Mouse (Mus musculus) midbrain, embryonic 14.5 days (tissue): ENCODE measurements at regions not wholly inside any gene's neighbourhood (a gene's known extent, or its start where the extent isn't known, plus 50 kb on each side); places are given as distances from the start of the nearest gene placed in this dataset.
"Not testable (repeated sequence)": the region's sequence is repeated elsewhere in the genome, so short reads cannot be mapped to it uniquely, and the experiment has no call there.

ENCODE experiments used
- ATAC-seq: fragments of 200-750 bp; cut with Nextera tagmentation; 2 replicates; pipeline ENCODE4 v1.8.0; 2017; ENCODE audit warnings: moderate number of reproducible peaks, moderate library complexity; ENCODE audit not compliant: low FRiP score, low TSS enrichment
- DNase-seq: peaks from one replicate; pipeline ENCODE4 v3.0.0-alpha.2; 2015
- H3K27ac ChIP-seq: fragments of 300-500 bp; sonication (generic); replicated peaks from 2 replicates; pipeline ENCODE4 v1.5.1; 2014; ENCODE audit warnings: mild to moderate bottlenecking, low read depth, low read length, moderate library complexity
- H3K27me3 ChIP-seq: fragments of 300-500 bp; sonication (generic); 2 replicates; pipeline ENCODE4 v1.6.1; 2014; ENCODE audit warnings: low read length, control low read depth, mixed read lengths; ENCODE audit not compliant: control insufficient read depth, insufficient read depth
- H3K36me3 ChIP-seq: fragments of 300-500 bp; sonication (generic); 2 replicates; pipeline ENCODE4 v1.6.1; 2014; ENCODE audit warnings: low read length, control low read depth; ENCODE audit not compliant: control insufficient read depth, insufficient read depth
- H3K4me1 ChIP-seq: fragments of 300-500 bp; sonication (generic); 2 replicates; pipeline ENCODE4 v1.6.1; 2014; ENCODE audit warnings: mild to moderate bottlenecking, antibody characterized with exemption, low read length, control low read depth; ENCODE audit not compliant: control insufficient read depth, insufficient read depth
- H3K4me2 ChIP-seq: fragments of 300-500 bp; sonication (generic); 2 replicates; pipeline ENCODE4 v1.6.1; 2014; ENCODE audit warnings: mild to moderate bottlenecking, low read length, moderate library complexity
- H3K4me3 ChIP-seq: fragments of 300-500 bp; sonication (generic); replicated peaks from 2 replicates; pipeline ENCODE4 v1.5.1; 2014; ENCODE audit warnings: low read depth, low read length
- H3K9ac ChIP-seq: fragments of 300-500 bp; sonication (generic); replicated peaks from 2 replicates; pipeline ENCODE4 v1.6.1; 2014; ENCODE audit warnings: mild to moderate bottlenecking, low read length, moderate library complexity
- H3K9me3 ChIP-seq: fragments of 300-500 bp; sonication (generic); 2 replicates; pipeline ENCODE4 v1.6.1; 2016; ENCODE audit warnings: low read length, control low read depth, mixed read lengths; ENCODE audit not compliant: control insufficient read depth
- WGBS: fragments of 180-500 bp; shearing (Covaris S2); extraction: QIAGEN DNeasy Blood & Tissue Kit; methylation state at CpG from one replicate; pipeline ENCODE4 v1.1.7; 2014; 5-methylcytosine and 5-hydroxymethylcytosine counted together

GRCm38 (mm10) chr11:12540333-12540870, 75.6 kb upstream of the Cobl start:
- Histone ChIP-seq H3K4me2 (no peak overlapping the region), H3K4me1 (no peaks in the 10 kb centered on the region), H3K9me3 (no peaks in the 10 kb centered on the region), H3K9ac (no peak overlapping the region), H3K36me3 (no peaks in the 10 kb centered on the region), H3K27me3 (no peaks in the 10 kb centered on the region), H3K27ac (no peak overlapping the region), H3K4me3 (no peak overlapping the region)
- 37% methylated on average over 5 of the region's 5 CpGs for WGBS
- no peak; the same call in 1 of the 2 replicates for ATAC-seq
- peak; percentile 59 for DNase-seq

- DNase-seq = no peak
- Histone ChIP-seq H3K4me1 (0 out of 2 replicates have a peak, but pooled peaks cover 4% of the 10 kb centered on the region), H3K9me3 (no peaks in the 10 kb centered on the region), H3K4me2 (no peak overlapping the region), H3K27me3 (no peaks in the 10 kb centered on the region), H3K9ac (no peak overlapping the region), H3K36me3 (no peaks in the 10 kb centered on the region), H3K4me3 (no peak overlapping the region), H3K27ac (no peak overlapping the region)
- ATAC-seq = no peak
- WGBS = 39% methylated on average over 2 of the region's 2 CpGs
These were observed 70.3 kb upstream of the Cobl start for GRCm38 (mm10) chr11:12535063-12535462.

- Histone ChIP-seq H3K27ac (no peak overlapping the region), H3K4me3 (no peak overlapping the region), H3K9me3 (no peaks in the 10 kb centered on the region), H3K36me3 (no peaks in the 10 kb centered on the region), H3K4me2 (0 out of 2 replicates have a peak overlapping the region, but pooled peaks have one; percentile 9), H3K9ac (no peak overlapping the region), H3K27me3 (no peaks in the 10 kb centered on the region), H3K4me1 (0 out of 2 replicates have a peak, but pooled peaks cover 4% of the 10 kb centered on the region)
- peak; percentile 93 for ATAC-seq
- WGBS = 10% methylated on average over 3 of the region's 3 CpGs
- DNase-seq = peak; percentile 86
These were observed 67.5 kb upstream of the Cobl start for GRCm38 (mm10) chr11:12532288-12532687.

GRCm38 (mm10) chr11:12522063-12522462, 57.3 kb upstream of the Cobl start:
- H3K36me3 ChIP-seq, H3K4me1 ChIP-seq, H3K9ac ChIP-seq, H3K27me3 ChIP-seq, H3K27ac ChIP-seq, ATAC-seq, DNase-seq, H3K4me2 ChIP-seq, H3K4me3 ChIP-seq, H3K9me3 ChIP-seq: not testable (repeated sequence)
- 86% methylated on average over 2 of the region's 2 CpGs for WGBS

- Histone ChIP-seq H3K27me3 (no peaks in the 10 kb centered on the region), H3K27ac (no peak overlapping the region), H3K9me3 (no peaks in the 10 kb centered on the region), H3K4me3 (no peak overlapping the region), H3K4me1 (no peaks in the 10 kb centered on the region), H3K9ac (no peak overlapping the region), H3K4me2 (no peak overlapping the region), H3K36me3 (no peaks in the 10 kb centered on the region)
- ATAC-seq (no peak), DNase-seq (peak; percentile 72)
- WGBS = 54% methylated on average over 3 of the region's 3 CpGs
These were observed 56.5 kb upstream of the Cobl start for GRCm38 (mm10) chr11:12521286-12521685.

GRCm38 (mm10) chr11:12516374-12516773, 51.6 kb upstream of the Cobl start:
- no peak for DNase-seq
- no peaks in the 10 kb centered on the region for H3K36me3 ChIP-seq
- no peak overlapping the region for H3K27ac ChIP-seq
- no peak overlapping the region for H3K4me3 ChIP-seq
- WGBS = 89% methylated on average over 2 of the region's 2 CpGs
- no peak for ATAC-seq
- no peak overlapping the region for H3K4me2 ChIP-seq
- no peak overlapping the region for H3K9ac ChIP-seq
- no peaks in the 10 kb centered on the region for H3K9me3 ChIP-seq
- H3K4me1 ChIP-seq = no peaks in the 10 kb centered on the region
- H3K27me3 ChIP-seq = no peaks in the 10 kb centered on the region
